Mouse (Mus musculus): Measurements from ENCODE around the gene Rgs2. TPM values are rescaled to one million over a fixed set of nuclear protein-coding genes. Genes with fewer than 3 reads are reported as not detected.

The Rgs2 gene
- polyA plus RNA-seq, 1 experiment from 2014 or later: 30.6 TPM

- Histone ChIP-seq H3K27me3 (ENCODE audit: control insufficient read depth, insufficient read depth, low read length) (no peaks in the 10 kb centered on the region), H3K9ac (ENCODE audit: low read length) (no peak overlapping the region), H3K4me3 (ENCODE audit: low read length) (no peak overlapping the region), H3K9me3 (replicated peaks; ENCODE audit: control insufficient read depth, low read length) (no peaks in the 10 kb centered on the region), H3K36me3 (ENCODE audit: control insufficient read depth, insufficient read depth) (no peaks in the 10 kb centered on the region), H3K27ac (ENCODE audit: low read length) (no peak overlapping the region), H3K4me1 (ENCODE audit: control insufficient read depth, insufficient read depth, low read length) (no peaks in the 10 kb centered on the region), H3K4me2 (ENCODE audit: low read depth, low read length) (no peak overlapping the region)
- ATAC-seq (replicated peaks; ENCODE audit: extremely low read depth, insufficient read depth, low FRiP score): no peak
- 82% methylated on average over 3 of the region's 3 CpGs for WGBS
Observed at GRCm38 (mm10) chr1:143962301-143962700, 41.7 kb downstream of the Rgs2 start.

GRCm38 (mm10) chr1:143960340-143960739 lies 43.6 kb downstream of the Rgs2 start:
- WGBS: 79% methylated on average over 2 of the region's 2 CpGs

GRCm38 (mm10) chr1:143956090-143956489 lies 47.9 kb downstream of the Rgs2 start:
- 62% methylated on average over 1 of the region's 1 CpGs for WGBS
- no peak overlapping the region for H3K27ac ChIP-seq (ENCODE audit: low read length)
- H3K4me3 ChIP-seq (ENCODE audit: low read length): no peak overlapping the region
- no peaks in the 10 kb centered on the region for H3K9me3 ChIP-seq (replicated peaks; ENCODE audit: control insufficient read depth, low read length)
- H3K36me3 ChIP-seq (ENCODE audit: control insufficient read depth, insufficient read depth): no peaks in the 10 kb centered on the region
- no peak overlapping the region for H3K4me2 ChIP-seq (ENCODE audit: low read depth, low read length)
- H3K4me1 ChIP-seq (ENCODE audit: control insufficient read depth, insufficient read depth, low read length): no peaks in the 10 kb centered on the region
- H3K27me3 ChIP-seq (ENCODE audit: control insufficient read depth, insufficient read depth, low read length): no peaks in the 10 kb centered on the region
- H3K9ac ChIP-seq (ENCODE audit: low read length): no peak overlapping the region
- no peak for ATAC-seq (replicated peaks; ENCODE audit: extremely low read depth, insufficient read depth, low FRiP score)

More at GRCm38 (mm10) chr1:143960340-143960739, 43.6 kb downstream of the Rgs2 start:
- H3K36me3 ChIP-seq (ENCODE audit: control insufficient read depth, insufficient read depth): no peaks in the 10 kb centered on the region
- no peak overlapping the region for H3K27ac ChIP-seq (ENCODE audit: low read length)
- no peaks in the 10 kb centered on the region for H3K27me3 ChIP-seq (ENCODE audit: control insufficient read depth, insufficient read depth, low read length)
- H3K4me3 ChIP-seq (ENCODE audit: low read length): no peak overlapping the region
- no peak overlapping the region for H3K4me2 ChIP-seq (ENCODE audit: low read depth, low read length)
- H3K4me1 ChIP-seq (ENCODE audit: control insufficient read depth, insufficient read depth, low read length): no peaks in the 10 kb centered on the region
- H3K9me3 ChIP-seq (replicated peaks; ENCODE audit: control insufficient read depth, low read length): no peaks in the 10 kb centered on the region
- no peak overlapping the region for H3K9ac ChIP-seq (ENCODE audit: low read length)
- ATAC-seq (replicated peaks; ENCODE audit: extremely low read depth, insufficient read depth, low FRiP score): no peak

- no peak overlapping the region for H3K27ac ChIP-seq (ENCODE audit: low read length)
- H3K27me3 ChIP-seq (ENCODE audit: control insufficient read depth, insufficient read depth, low read length): no peaks in the 10 kb centered on the region
- no peak overlapping the region for H3K4me3 ChIP-seq (ENCODE audit: low read length)
- no peak for ATAC-seq (replicated peaks; ENCODE audit: extremely low read depth, insufficient read depth, low FRiP score)
- 64% methylated on average over 2 of the region's 2 CpGs for WGBS
- H3K9ac ChIP-seq (ENCODE audit: low read length): no peak overlapping the region
- H3K4me1 ChIP-seq (ENCODE audit: control insufficient read depth, insufficient read depth, low read length): no peaks in the 10 kb centered on the region
- no peaks in the 10 kb centered on the region for H3K9me3 ChIP-seq (replicated peaks; ENCODE audit: control insufficient read depth, low read length)
- no peaks in the 10 kb centered on the region for H3K36me3 ChIP-seq (ENCODE audit: control insufficient read depth, insufficient read depth)
- H3K4me2 ChIP-seq (ENCODE audit: low read depth, low read length): no peak overlapping the region
Observed at GRCm38 (mm10) chr1:143952841-143953240, 51.1 kb downstream of the Rgs2 start.

Other genes starting within 250 kb of the Rgs2 start
- 11.7 and 12.5 TPM in 2 replicates for gene Trove2, start 227.1 kb downstream of the Rgs2 start, polyA plus RNA-seq (2015; fragmentation: Nextera tagmentation; extraction: Ambion mirVana)
- 74.5 and 94.5 TPM in 2 replicates for gene Uchl5, start 226.9 kb downstream of the Rgs2 start, polyA plus RNA-seq (2015; fragmentation: Nextera tagmentation; extraction: Ambion mirVana)
- gene Rgs13, start 173.2 kb upstream of the Rgs2 start, polyA plus RNA-seq (2015; fragmentation: Nextera tagmentation; extraction: Ambion mirVana): 0.16 and 0.30 TPM in 2 replicates
- gene Rgs1, start 245.1 kb upstream of the Rgs2 start, polyA plus RNA-seq (2015; fragmentation: Nextera tagmentation; extraction: Ambion mirVana): 1.1 and 1.3 TPM in 2 replicates